Mouse (Mus musculus): ENCODE results near the gene Noc3l. TPM values are rescaled to one million over a fixed set of nuclear protein-coding genes. Genes with fewer than 3 reads are reported as not detected.

Gene Noc3l
- polyA plus RNA-seq, 2 experiments: 4.0 to 5.1 TPM

DNA sequence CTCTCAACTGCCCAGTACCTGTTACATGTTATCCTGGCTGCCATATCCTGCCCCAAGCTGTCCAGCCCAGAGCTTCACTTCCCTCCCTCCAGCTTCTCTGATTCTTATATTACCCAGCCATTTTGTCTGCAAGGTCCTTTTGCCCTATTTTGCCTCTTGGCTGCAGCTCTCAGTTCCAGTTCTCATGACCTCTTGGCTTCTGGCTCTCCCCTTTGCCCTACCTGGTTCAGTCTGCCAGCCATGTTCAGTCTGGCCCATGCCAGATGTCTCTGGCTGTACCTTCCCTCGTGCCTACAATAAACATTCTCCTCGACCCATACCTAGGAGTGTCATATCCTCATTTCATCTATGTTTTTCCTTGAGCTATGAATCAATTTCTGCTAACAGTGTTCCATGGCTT is 52.7 kb downstream of the Noc3l start:
- Histone ChIP-seq H3K9me3 (ENCODE audit: control insufficient read depth, low read length) (no peaks in the 10 kb centered on the region), H3K4me1 (replicated peaks; ENCODE audit: control insufficient read depth in 2 of 2, insufficient read depth in 2 of 2, low read length in 1 of 2) (no peaks in the 10 kb centered on the region), H3K27me3 (ENCODE audit: control insufficient read depth, insufficient read depth, low read length) (no peaks in the 10 kb centered on the region), H3K4me3 (ENCODE audit: insufficient read depth in 1 of 2, low read depth in 2 of 2, low read length in 2 of 2) (no peak overlapping the region), H3K4me2 (ENCODE audit: low read depth) (no peak overlapping the region), H3K9ac (replicated peaks) (no peak overlapping the region), H3K36me3 (replicated peaks; ENCODE audit: control insufficient read depth, insufficient read depth, low read depth) (no peaks in the 10 kb centered on the region), H3K27ac (no peak overlapping the region)
- TF ChIP-seq CTCF (IDR thresholded peaks at IDR 0.05; ENCODE audit: low read depth) (no peak), EP300 (IDR thresholded peaks at IDR 0.05; ENCODE audit: low read depth) (no peak)
- DNase-seq (ENCODE audit: low read depth in 3 of 3, low spot score in 3 of 3) (no peak), ATAC-seq (ENCODE audit: insufficient read depth) (no peak)
- 65% methylated on average over 2 of the region's 2 CpGs for WGBS (ENCODE audit: insufficient replicate concordance)

DNA sequence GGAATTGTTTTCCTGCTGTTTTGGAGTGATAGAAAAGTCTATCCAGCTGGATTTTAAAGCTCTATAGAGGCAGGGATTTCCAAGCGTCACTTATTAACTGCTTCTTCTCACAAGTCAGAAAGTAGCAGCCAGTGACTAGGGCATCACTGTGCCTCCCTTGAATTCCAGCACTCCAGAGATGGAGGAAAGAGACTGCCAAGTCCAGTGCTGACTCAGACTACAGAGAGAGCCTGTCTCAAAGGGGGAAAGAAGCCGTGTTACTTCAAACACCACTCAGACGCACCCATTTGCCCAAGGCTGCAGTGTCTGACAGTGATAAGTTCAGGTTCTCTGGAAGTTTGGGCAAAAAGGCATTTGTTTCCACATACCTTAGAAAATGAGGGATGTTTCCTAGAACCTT is 58.6 kb downstream of the Noc3l start:
- Histone ChIP-seq H3K4me2 (ENCODE audit: low read depth) (no peak overlapping the region), H3K27ac (no peak overlapping the region), H3K4me1 (replicated peaks; ENCODE audit: control insufficient read depth in 2 of 2, insufficient read depth in 2 of 2, low read length in 1 of 2) (no peaks in the 10 kb centered on the region), H3K4me3 (ENCODE audit: insufficient read depth in 1 of 2, low read depth in 2 of 2, low read length in 2 of 2) (no peak overlapping the region), H3K9me3 (ENCODE audit: control insufficient read depth, low read length) (no peaks in the 10 kb centered on the region), H3K36me3 (replicated peaks; ENCODE audit: control insufficient read depth, insufficient read depth, low read depth) (no peaks in the 10 kb centered on the region), H3K9ac (replicated peaks) (no peak overlapping the region), H3K27me3 (ENCODE audit: control insufficient read depth, insufficient read depth, low read length) (no peaks in the 10 kb centered on the region)
- ATAC-seq (ENCODE audit: insufficient read depth) (no peak), DNase-seq (ENCODE audit: low read depth in 3 of 3, low spot score in 3 of 3) (no peak)
- 67% methylated on average over 3 of the region's 3 CpGs for WGBS (ENCODE audit: insufficient replicate concordance)
- TF ChIP-seq CTCF (IDR thresholded peaks at IDR 0.05; ENCODE audit: low read depth) (no peak), EP300 (IDR thresholded peaks at IDR 0.05; ENCODE audit: low read depth) (no peak)

DNA sequence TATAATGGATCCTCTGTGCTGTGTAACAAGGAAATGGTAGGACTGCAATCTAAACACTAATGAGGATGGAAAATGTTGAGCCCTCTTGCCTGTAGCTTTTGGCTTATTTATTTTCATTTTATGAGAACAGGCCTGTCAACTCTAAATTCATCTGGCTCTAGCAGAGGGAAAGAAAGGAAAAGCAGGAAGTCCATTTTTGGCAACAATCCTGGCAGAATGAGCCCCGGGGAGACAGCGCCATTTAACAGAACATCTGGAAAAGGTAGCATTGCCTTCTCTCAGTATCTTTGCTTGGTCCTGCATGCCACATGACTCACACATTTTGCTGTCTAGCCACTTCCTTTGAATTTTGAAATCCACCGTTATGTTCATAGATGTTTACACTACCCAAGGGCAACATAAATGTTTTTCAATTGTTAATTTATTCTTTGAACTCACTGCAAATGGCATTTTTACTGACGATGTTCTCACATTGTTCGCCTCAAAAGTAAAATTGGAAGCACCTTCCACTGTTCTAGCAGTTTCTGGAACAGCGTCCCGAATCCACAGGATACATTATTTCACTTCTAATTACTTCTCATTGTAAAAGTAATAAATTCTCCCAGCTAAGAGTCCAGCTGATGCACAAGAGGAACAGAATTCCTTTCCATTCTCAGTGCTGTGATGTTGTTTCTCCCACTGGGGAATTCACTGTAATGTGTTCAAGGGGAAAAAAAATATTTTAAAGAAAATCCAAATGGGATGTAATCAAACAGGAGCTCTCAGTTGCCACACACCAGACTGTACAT is 60.2 kb downstream of the Noc3l start:
- H3K27me3 ChIP-seq (ENCODE audit: control insufficient read depth, insufficient read depth, low read length): no peaks in the 10 kb centered on the region
- no peak for ATAC-seq (ENCODE audit: insufficient read depth)
- no peak for DNase-seq (ENCODE audit: low read depth in 3 of 3, low spot score in 3 of 3)
- H3K4me2 ChIP-seq (ENCODE audit: low read depth): no peak overlapping the region
- H3K9ac ChIP-seq (replicated peaks): no peak overlapping the region
- no peak overlapping the region for H3K27ac ChIP-seq
- no peak overlapping the region for H3K4me3 ChIP-seq (ENCODE audit: insufficient read depth in 1 of 2, low read depth in 2 of 2, low read length in 2 of 2)
- H3K4me1 ChIP-seq (replicated peaks; ENCODE audit: control insufficient read depth in 2 of 2, insufficient read depth in 2 of 2, low read length in 1 of 2): no peaks in the 10 kb centered on the region
- TF ChIP-seq EP300 (IDR thresholded peaks at IDR 0.05; ENCODE audit: low read depth): no peak
- no peak for TF ChIP-seq CTCF (IDR thresholded peaks at IDR 0.05; ENCODE audit: low read depth)
- no peaks in the 10 kb centered on the region for H3K36me3 ChIP-seq (replicated peaks; ENCODE audit: control insufficient read depth, insufficient read depth, low read depth)
- no peaks in the 10 kb centered on the region for H3K9me3 ChIP-seq (ENCODE audit: control insufficient read depth, low read length)
- WGBS (ENCODE audit: insufficient replicate concordance): 50% methylated on average over 7 of the region's 7 CpGs

- no peak for TF ChIP-seq CTCF (IDR thresholded peaks at IDR 0.05; ENCODE audit: low read depth)
- no peak for TF ChIP-seq EP300 (IDR thresholded peaks at IDR 0.05; ENCODE audit: low read depth)
- Histone ChIP-seq H3K4me3 (ENCODE audit: insufficient read depth in 1 of 2, low read depth in 2 of 2, low read length in 2 of 2) (no peak overlapping the region), H3K4me2 (ENCODE audit: low read depth) (no peak overlapping the region), H3K36me3 (replicated peaks; ENCODE audit: control insufficient read depth, insufficient read depth, low read depth) (no peaks in the 10 kb centered on the region), H3K9ac (replicated peaks) (no peak overlapping the region), H3K27ac (no peak overlapping the region), H3K9me3 (ENCODE audit: control insufficient read depth, low read length) (no peaks in the 10 kb centered on the region), H3K4me1 (replicated peaks; ENCODE audit: control insufficient read depth in 2 of 2, insufficient read depth in 2 of 2, low read length in 1 of 2) (no peaks in the 10 kb centered on the region), H3K27me3 (ENCODE audit: control insufficient read depth, insufficient read depth, low read length) (no peaks in the 10 kb centered on the region)
- 51% methylated on average over 5 of the region's 5 CpGs for WGBS (ENCODE audit: insufficient replicate concordance)
- DNase-seq (ENCODE audit: low read depth in 3 of 3, low spot score in 3 of 3): no peak
- no peak for ATAC-seq (ENCODE audit: insufficient read depth)
Observed at GRCm38 (mm10) chr19:38758056-38758455, 61.0 kb downstream of the Noc3l start.

DNA sequence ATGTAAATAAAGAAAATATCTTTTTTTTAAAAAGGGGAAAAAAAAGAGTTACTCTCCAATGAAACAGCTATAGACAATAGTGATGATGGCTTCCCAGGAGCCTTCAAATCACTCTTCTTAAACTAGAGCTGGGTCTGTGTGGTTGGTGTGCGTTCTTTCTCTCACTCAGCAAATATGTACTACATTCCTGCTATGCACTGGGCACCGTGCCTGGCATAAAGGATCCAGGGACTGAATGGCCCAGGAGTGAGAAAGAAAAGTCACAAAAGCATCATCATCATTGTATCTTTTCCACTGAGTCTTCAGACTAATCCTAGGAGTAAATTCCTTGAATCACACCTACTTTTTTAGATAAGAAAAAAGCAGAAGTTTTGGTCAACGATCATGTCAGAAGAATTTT is 61.9 kb downstream of the Noc3l start:
- WGBS (ENCODE audit: insufficient replicate concordance): 60% methylated on average over 3 of the region's 3 CpGs
- Histone ChIP-seq H3K4me3 (ENCODE audit: insufficient read depth in 1 of 2, low read depth in 2 of 2, low read length in 2 of 2) (no peak overlapping the region), H3K4me1 (replicated peaks; ENCODE audit: control insufficient read depth in 2 of 2, insufficient read depth in 2 of 2, low read length in 1 of 2) (no peaks in the 10 kb centered on the region), H3K4me2 (ENCODE audit: low read depth) (no peak overlapping the region), H3K9me3 (ENCODE audit: control insufficient read depth, low read length) (no peaks in the 10 kb centered on the region), H3K36me3 (replicated peaks; ENCODE audit: control insufficient read depth, insufficient read depth, low read depth) (no peaks in the 10 kb centered on the region), H3K27ac (no peak overlapping the region), H3K27me3 (ENCODE audit: control insufficient read depth, insufficient read depth, low read length) (no peaks in the 10 kb centered on the region), H3K9ac (replicated peaks) (no peak overlapping the region)
- TF ChIP-seq EP300 (IDR thresholded peaks at IDR 0.05; ENCODE audit: low read depth) (no peak), CTCF (IDR thresholded peaks at IDR 0.05; ENCODE audit: low read depth) (no peak)
- DNase-seq (ENCODE audit: low read depth in 3 of 3, low spot score in 3 of 3) (no peak), ATAC-seq (ENCODE audit: insufficient read depth) (no peak)
